Mouse (Mus musculus) heart, embryonic 11.5 days (tissue): ENCODE measurements around the gene Oprd1. TPM values are rescaled to one million over a fixed set of nuclear protein-coding genes. Genes with fewer than 3 reads are reported as not detected.

ENCODE experiments used
- ATAC-seq: fragments of 200-750 bp; cut with Nextera tagmentation; replicated peaks from 2 replicates; pipeline ENCODE4 v1.8.0; 2017; ENCODE audit warnings: moderate library complexity; ENCODE audit not compliant: insufficient number of reproducible peaks, low FRiP score, low TSS enrichment
- H3K27ac ChIP-seq: fragments of 300-500 bp; sonication (generic); 2 replicates; pipeline ENCODE4 v1.5.1; 2014; ENCODE audit warnings: mild to moderate bottlenecking, low read depth, low read length
- H3K27me3 ChIP-seq: fragments of 300-500 bp; sonication (generic); 2 replicates; pipeline ENCODE4 v1.6.1; 2014; ENCODE audit warnings: mild to moderate bottlenecking, low read length, mixed read lengths; ENCODE audit not compliant: control insufficient read depth, insufficient read depth
- H3K36me3 ChIP-seq: fragments of 300-500 bp; sonication (generic); 2 replicates; pipeline ENCODE4 v1.6.1; 2014; ENCODE audit warnings: mild to moderate bottlenecking, low read length, moderate library complexity, mixed read lengths; ENCODE audit not compliant: control insufficient read depth, insufficient read depth
- H3K4me1 ChIP-seq: fragments of 300-500 bp; sonication (generic); 2 replicates; pipeline ENCODE4 v1.6.1; 2014; ENCODE audit warnings: low read length; ENCODE audit not compliant: control insufficient read depth, insufficient read depth
- H3K4me2 ChIP-seq: fragments of 300-500 bp; sonication (generic); 2 replicates; pipeline ENCODE4 v1.6.1; 2014; ENCODE audit warnings: mild to moderate bottlenecking, moderate library complexity
- H3K4me3 ChIP-seq: fragments of 300-500 bp; sonication (generic); 2 replicates; pipeline ENCODE4 v1.5.1; 2014; ENCODE audit warnings: low read depth, low read length
- H3K9ac ChIP-seq: fragments of 300-500 bp; sonication (generic); 2 replicates; pipeline ENCODE4 v1.6.1; 2014; ENCODE audit warnings: mild to moderate bottlenecking, low read depth, low read length, moderate library complexity
- H3K9me3 ChIP-seq: fragments of 300-500 bp; sonication (generic); replicated peaks from 2 replicates; pipeline ENCODE4 v1.6.1; 2016; ENCODE audit warnings: low read length; ENCODE audit not compliant: control insufficient read depth
- WGBS: fragments of 180-500 bp; shearing (Covaris S2); extraction: QIAGEN DNeasy Blood & Tissue Kit; methylation state at CpG from one replicate; pipeline ENCODE4 v1.1.7; 2014; ENCODE audit not compliant: insufficient replicate concordance; 5-methylcytosine and 5-hydroxymethylcytosine counted together
- polyA plus RNA-seq: library from polyadenylated mRNA; unstranded; fragments of >200 nt; fragmentation: Nextera tagmentation; extraction: Ambion mirVana; gene quantifications from 2 replicates; pipeline ENCODE4 v1.2.1, GENCODE M21; 2014

The Oprd1 gene
- polyA plus RNA-seq, 1 experiment from 2014 or later: 0.53 TPM

- no peak overlapping the region for H3K27ac ChIP-seq
- H3K4me2 ChIP-seq: no peak overlapping the region
- ATAC-seq: no peak
- no peaks in the 10 kb centered on the region for H3K9me3 ChIP-seq
- peaks cover 50% of the 10 kb centered on the region for H3K27me3 ChIP-seq
- WGBS: 73% methylated on average over 5 of the region's 5 CpGs
- no peaks in the 10 kb centered on the region for H3K36me3 ChIP-seq
- no peak overlapping the region for H3K9ac ChIP-seq
- no peak overlapping the region for H3K4me3 ChIP-seq
- no peaks in the 10 kb centered on the region; the same call in 1 of the 2 replicates for H3K4me1 ChIP-seq
These were observed 1.9 kb upstream of the Oprd1 start for GRCm38 (mm10) chr4:132146201-132146600.

- Histone ChIP-seq H3K27ac (no peak overlapping the region), H3K27me3 (peaks cover 60% of the 10 kb centered on the region), H3K4me1 (no peaks in the 10 kb centered on the region; the same call in 1 of the 2 replicates), H3K36me3 (no peaks in the 10 kb centered on the region), H3K4me3 (peak overlapping the region; percentile 54; the same call in 1 of the 2 replicates), H3K4me2 (peak overlapping the region; percentile 87), H3K9me3 (no peaks in the 10 kb centered on the region), H3K9ac (no peak overlapping the region)
- WGBS: 25% methylated on average over 10 of the region's 10 CpGs
- no peak for ATAC-seq
These were observed 806 bp upstream of the Oprd1 start for GRCm38 (mm10) chr4:132145092-132145491.

DNA sequence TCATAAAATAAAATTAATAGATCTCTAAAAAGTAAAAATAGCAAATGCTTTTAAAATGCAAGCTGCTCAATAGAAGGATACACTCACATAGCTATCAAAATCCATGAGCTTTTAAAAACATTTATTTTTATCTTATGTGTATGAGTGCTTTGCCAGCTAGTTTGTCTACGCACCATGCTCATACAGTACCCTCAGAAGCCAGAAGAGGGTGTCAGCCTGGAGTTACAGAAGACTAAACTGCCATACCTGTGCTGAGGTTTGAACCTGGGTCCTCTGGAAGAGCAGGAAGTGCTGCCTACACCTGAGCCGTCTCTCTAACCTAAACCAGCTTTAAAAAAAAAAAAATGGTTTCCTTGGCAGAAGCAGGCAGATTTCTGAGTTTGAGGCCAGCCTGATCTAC lies 5.6 kb downstream of the Oprd1 start:
- ATAC-seq: no peak
- H3K4me2 ChIP-seq: no peak overlapping the region
- 87% methylated on average over 2 of the region's 2 CpGs for WGBS

GRCm38 (mm10) chr4:132137013-132137412 lies 7.3 kb downstream of the Oprd1 start:
- no peaks in the 10 kb centered on the region for H3K36me3 ChIP-seq
- H3K4me1 ChIP-seq: peaks cover 7% of the 10 kb centered on the region
- H3K9me3 ChIP-seq: no peaks in the 10 kb centered on the region
- no peak overlapping the region for H3K4me2 ChIP-seq
- no peak for ATAC-seq
- H3K4me3 ChIP-seq: no peak overlapping the region
- H3K9ac ChIP-seq: no peak overlapping the region
- H3K27me3 ChIP-seq: peaks cover 21% of the 10 kb centered on the region; the same call in 1 of the 2 replicates
- no peak overlapping the region for H3K27ac ChIP-seq
- 71% methylated on average over 7 of the region's 7 CpGs for WGBS

More for the DNA sequence above, 5.6 kb downstream of the Oprd1 start:
- no peaks in the 10 kb centered on the region for H3K9me3 ChIP-seq
- H3K36me3 ChIP-seq: no peaks in the 10 kb centered on the region
- no peak overlapping the region for H3K9ac ChIP-seq
- H3K27me3 ChIP-seq: peaks cover 37% of the 10 kb centered on the region
- no peak overlapping the region for H3K4me3 ChIP-seq
- H3K27ac ChIP-seq: no peak overlapping the region
- H3K4me1 ChIP-seq: no peaks in the 10 kb centered on the region

- H3K9ac ChIP-seq: no peak overlapping the region
- ATAC-seq: no peak
- peaks cover 31% of the 10 kb centered on the region for H3K4me1 ChIP-seq
- H3K27me3 ChIP-seq: no peaks in the 10 kb centered on the region
- no peak overlapping the region for H3K4me2 ChIP-seq
- no peak overlapping the region for H3K27ac ChIP-seq
- no peaks in the 10 kb centered on the region for H3K9me3 ChIP-seq
- no peak overlapping the region for H3K4me3 ChIP-seq
- no peaks in the 10 kb centered on the region for H3K36me3 ChIP-seq
- 64% methylated on average over 16 of the region's 16 CpGs for WGBS
These were observed 10.4 kb downstream of the Oprd1 start for GRCm38 (mm10) chr4:132133920-132134319.

DNA sequence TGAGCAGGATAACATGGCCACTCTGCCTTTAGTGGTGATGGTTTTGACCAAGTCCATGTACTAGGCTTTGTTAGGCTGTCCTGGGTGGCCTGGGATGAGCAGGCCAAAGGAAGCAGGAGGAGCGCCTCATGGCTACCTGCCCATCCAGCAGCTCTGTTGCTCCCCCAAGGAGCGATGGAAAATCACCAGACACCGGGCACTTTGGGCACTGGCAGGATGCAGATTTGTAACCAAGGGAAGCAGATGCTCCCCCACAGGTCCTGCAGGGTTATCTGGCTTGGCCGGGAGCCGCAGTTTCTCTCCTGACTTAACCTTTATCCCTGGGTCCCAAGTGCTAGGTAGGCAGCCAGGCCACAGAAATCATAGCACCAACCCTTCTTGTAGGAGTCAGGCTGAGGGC lies 10.9 kb downstream of the Oprd1 start:
- H3K9me3 ChIP-seq: no peaks in the 10 kb centered on the region
- H3K9ac ChIP-seq: no peak overlapping the region
- H3K36me3 ChIP-seq: no peaks in the 10 kb centered on the region
- 82% methylated on average over 5 of the region's 5 CpGs for WGBS
- H3K4me1 ChIP-seq: peaks cover 34% of the 10 kb centered on the region
- H3K4me2 ChIP-seq: no peak overlapping the region
- no peak for ATAC-seq
- no peaks in the 10 kb centered on the region for H3K27me3 ChIP-seq
- H3K27ac ChIP-seq: no peak overlapping the region
- no peak overlapping the region for H3K4me3 ChIP-seq

GRCm38 (mm10) chr4:132132297-132132696 lies 12.0 kb downstream of the Oprd1 start:
- ATAC-seq: no peak
- Histone ChIP-seq H3K9ac (no peak overlapping the region), H3K36me3 (no peaks in the 10 kb centered on the region), H3K27ac (no peak overlapping the region), H3K27me3 (no peaks in the 10 kb centered on the region), H3K4me1 (peaks cover 36% of the 10 kb centered on the region), H3K4me3 (no peak overlapping the region), H3K9me3 (no peaks in the 10 kb centered on the region), H3K4me2 (no peak overlapping the region)
- WGBS: 46% methylated on average over 7 of the region's 7 CpGs

- no peak overlapping the region for H3K9ac ChIP-seq
- H3K27ac ChIP-seq: no peak overlapping the region
- H3K4me3 ChIP-seq: no peak overlapping the region
- H3K27me3 ChIP-seq: no peaks in the 10 kb centered on the region
- no peak for ATAC-seq
- H3K9me3 ChIP-seq: no peaks in the 10 kb centered on the region
- WGBS: 71% methylated on average over 7 of the region's 7 CpGs
- peaks cover 41% of the 10 kb centered on the region for H3K4me1 ChIP-seq
- H3K36me3 ChIP-seq: no peaks in the 10 kb centered on the region
- H3K4me2 ChIP-seq: no peak overlapping the region
These were observed 12.5 kb downstream of the Oprd1 start for GRCm38 (mm10) chr4:132131790-132132189.

DNA sequence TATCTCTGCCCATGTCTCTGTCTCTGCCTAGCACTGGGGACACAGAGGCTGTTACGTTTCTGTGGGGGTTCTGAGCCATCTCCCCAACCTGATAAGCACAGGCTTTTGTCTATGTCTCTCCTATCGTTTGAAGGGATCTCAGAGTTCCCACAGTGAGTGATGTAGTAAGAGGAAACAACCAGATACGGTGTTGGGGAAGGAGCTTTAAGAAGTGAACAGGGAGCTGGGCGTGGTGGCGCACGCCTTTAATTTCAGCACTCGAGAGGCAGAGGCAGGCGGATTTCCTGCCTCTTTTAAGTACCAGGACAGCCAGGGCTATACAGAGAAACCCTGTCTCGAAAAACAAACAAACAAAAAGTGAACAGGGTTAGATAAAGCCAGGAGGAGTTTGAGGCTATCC lies 13.2 kb downstream of the Oprd1 start:
- ATAC-seq: no peak

More for the DNA sequence above, 13.2 kb downstream of the Oprd1 start:
- Histone ChIP-seq H3K9me3 (no peaks in the 10 kb centered on the region), H3K27me3 (no peaks in the 10 kb centered on the region), H3K4me3 (no peak overlapping the region), H3K4me2 (no peak overlapping the region), H3K9ac (no peak overlapping the region), H3K36me3 (no peaks in the 10 kb centered on the region), H3K27ac (no peak overlapping the region), H3K4me1 (peaks cover 48% of the 10 kb centered on the region)
- WGBS: 79% methylated on average over 9 of the region's 9 CpGs
